Mouse (Mus musculus): ENCODE results near the gene Bard1.

Bard1 gene

GRCm38 (mm10) chr1:71055454-71055853, 47.5 kb downstream of the Bard1 start:
- ATAC-seq (ENCODE audit: insufficient number of reproducible peaks, low FRiP score, low TSS enrichment), result no peak

GRCm38 (mm10) chr1:71052756-71053155, 50.2 kb downstream of the Bard1 start:
- no peak for ATAC-seq (ENCODE audit: insufficient number of reproducible peaks, low FRiP score, low TSS enrichment)

- no peak for ATAC-seq (ENCODE audit: insufficient number of reproducible peaks, low FRiP score, low TSS enrichment)
These were observed 50.7 kb downstream of the Bard1 start for GRCm38 (mm10) chr1:71052252-71052651.

DNA sequence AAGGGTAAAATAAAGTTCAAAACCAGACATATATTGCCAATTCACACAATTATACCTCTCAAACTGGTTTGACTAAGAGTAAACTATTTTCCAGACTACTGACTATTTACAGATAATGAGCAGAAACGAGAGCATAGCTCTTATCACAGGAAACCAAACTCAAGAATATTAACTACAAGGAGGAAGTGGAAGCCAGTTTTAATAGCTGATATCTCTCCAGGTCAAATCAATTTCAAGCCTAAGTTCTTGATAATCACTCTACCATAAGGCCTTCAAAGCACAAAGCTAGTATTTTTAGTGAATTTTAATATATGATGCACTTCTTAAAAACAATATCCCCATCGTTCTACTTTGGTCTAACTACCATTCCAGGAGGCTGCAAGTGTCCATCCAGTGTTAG, 57.8 kb downstream of the Bard1 start:
- no peak for ATAC-seq (ENCODE audit: insufficient number of reproducible peaks, low FRiP score, low TSS enrichment)

GRCm38 (mm10) chr1:71043951-71044350, 59.0 kb downstream of the Bard1 start:
- no peak for ATAC-seq (ENCODE audit: insufficient number of reproducible peaks, low FRiP score, low TSS enrichment)

DNA sequence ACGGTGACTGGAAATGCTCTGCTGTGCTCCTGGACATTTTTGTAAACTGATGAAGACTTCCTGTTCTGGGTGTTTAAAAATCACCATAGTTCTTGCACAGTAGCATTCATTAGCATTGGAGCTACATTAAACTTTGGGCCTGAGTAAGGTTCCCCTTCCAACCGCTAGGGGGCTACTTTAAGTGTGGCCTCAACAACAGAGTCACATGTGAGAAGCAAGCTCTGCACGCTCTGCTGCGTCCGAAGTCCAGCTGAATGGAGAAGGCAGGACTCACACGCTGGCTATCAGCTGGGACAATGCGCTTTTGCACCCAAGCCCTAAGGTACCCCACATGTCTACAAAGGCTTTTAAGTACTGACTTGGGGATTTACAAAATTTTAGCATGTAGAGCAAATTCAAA, 65.9 kb downstream of the Bard1 start:
- ATAC-seq (ENCODE audit: insufficient number of reproducible peaks, low FRiP score, low TSS enrichment), result no peak

- ATAC-seq (ENCODE audit: insufficient number of reproducible peaks, low FRiP score, low TSS enrichment), result no peak
These were observed 67.4 kb downstream of the Bard1 start for GRCm38 (mm10) chr1:71035565-71035964.

DNA sequence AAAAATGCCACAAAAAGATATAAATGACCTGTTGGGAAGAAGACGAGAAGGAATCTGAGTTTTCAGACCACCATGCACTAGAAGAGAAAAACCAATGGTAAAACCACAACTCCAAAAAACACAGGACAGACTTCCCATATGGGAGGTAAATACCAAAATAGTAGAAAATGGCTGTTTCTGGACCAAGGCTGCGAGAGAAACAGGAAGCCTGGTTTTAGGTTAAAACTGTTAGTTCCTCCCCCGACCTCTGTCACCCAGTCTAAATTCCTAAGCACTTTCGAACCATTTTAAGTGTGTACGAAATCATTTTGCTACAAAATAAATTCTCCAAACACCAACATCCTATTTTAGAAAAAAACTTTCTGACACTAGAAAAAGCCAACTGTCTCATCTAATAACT, 80.2 kb downstream of the Bard1 start:
- ATAC-seq (ENCODE audit: insufficient number of reproducible peaks, low FRiP score, low TSS enrichment), result no peak

- no peak for ATAC-seq (ENCODE audit: insufficient number of reproducible peaks, low FRiP score, low TSS enrichment)
These were observed 88.6 kb downstream of the Bard1 start for GRCm38 (mm10) chr1:71014345-71014744.

GRCm38 (mm10) chr1:71005998-71006397, 96.9 kb downstream of the Bard1 start:
- no peak for ATAC-seq (ENCODE audit: insufficient number of reproducible peaks, low FRiP score, low TSS enrichment)

GRCm38 (mm10) chr1:71004177-71004576, 98.8 kb downstream of the Bard1 start:
- ATAC-seq (ENCODE audit: insufficient number of reproducible peaks, low FRiP score, low TSS enrichment), result no peak

DNA sequence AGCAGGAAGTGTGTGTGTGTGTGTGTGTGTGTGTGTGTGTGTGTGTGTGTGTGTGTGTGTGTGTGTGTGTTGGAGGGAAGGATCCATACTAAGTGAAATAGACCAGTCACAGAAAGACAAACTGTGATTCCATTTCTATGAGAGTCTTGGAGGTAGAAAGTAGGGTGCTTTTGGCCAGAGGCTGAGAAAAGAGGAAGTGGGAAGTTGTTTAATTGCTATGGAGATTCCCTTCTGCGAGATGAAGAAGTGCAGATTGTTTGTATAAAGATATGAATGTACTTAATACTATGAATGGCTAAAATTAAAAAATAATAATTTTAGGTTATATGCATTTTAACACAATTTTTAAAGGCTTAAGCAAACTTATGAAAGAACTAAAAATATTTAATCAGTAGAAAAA, 99.2 kb downstream of the Bard1 start:
- ATAC-seq (ENCODE audit: insufficient number of reproducible peaks, low FRiP score, low TSS enrichment), result no peak

- ATAC-seq (ENCODE audit: insufficient number of reproducible peaks, low FRiP score, low TSS enrichment), result no peak
These were observed 105.5 kb downstream of the Bard1 start for GRCm38 (mm10) chr1:70997377-70997993.

DNA sequence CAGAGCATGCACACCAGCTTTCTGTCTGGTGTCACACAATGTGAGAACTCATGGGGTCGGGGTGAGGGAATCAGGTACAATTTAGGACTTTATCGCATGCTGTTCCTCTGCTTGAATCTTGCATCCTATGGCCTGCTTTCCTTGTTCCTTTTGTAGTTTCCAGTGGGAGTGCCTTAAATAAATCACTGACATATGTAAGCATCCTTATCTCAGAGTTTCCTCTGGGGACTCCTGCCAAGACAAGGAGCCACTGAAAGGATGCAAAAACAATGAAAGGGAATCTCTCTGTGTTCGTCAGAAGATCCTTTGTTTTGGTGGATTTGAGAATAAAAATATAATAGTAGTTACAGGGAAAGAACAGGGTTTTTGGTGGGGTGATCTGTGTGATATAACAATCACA, 106.2 kb downstream of the Bard1 start:
- ATAC-seq (ENCODE audit: insufficient number of reproducible peaks, low FRiP score, low TSS enrichment), result no peak

All from cerebellum, adult (tissue).